Mouse (Mus musculus): ENCODE measurements around the gene Ubxn4.
"Not testable (repeated sequence)": the region's sequence is repeated elsewhere in the genome, so short reads cannot be mapped to it uniquely, and the experiment has no call there.

The Ubxn4 gene

GRCm38 (mm10) chr1:128243627-128243995 lies at the start of gene Ubxn4:
TSS of gene Ubxn4 (plus strand) at chr1:128243964.
- no peak for DNase-seq (ENCODE audit: low spot score in 2 of 2)

DNA sequence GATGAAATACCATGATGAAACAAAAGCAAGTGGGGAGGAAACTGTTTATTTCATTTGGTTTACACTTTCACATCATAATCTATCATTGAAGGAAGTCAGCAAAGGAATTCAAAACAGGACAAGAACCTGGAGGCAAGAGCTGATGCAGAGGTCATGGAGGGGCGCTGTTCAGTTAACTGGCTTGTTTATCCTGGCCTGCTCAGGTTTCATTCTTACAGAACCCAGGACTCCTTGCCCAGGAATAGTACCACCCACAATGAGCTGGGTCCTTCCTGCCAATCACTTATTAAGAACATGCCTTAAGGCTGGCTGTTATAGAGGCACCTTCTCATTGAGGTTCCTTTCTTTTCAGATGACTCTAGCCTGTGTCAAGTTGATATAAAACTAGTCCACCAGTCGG lies 49.8 kb upstream of the Ubxn4 start:
- no peak for DNase-seq (ENCODE audit: low spot score in 2 of 2)

GRCm38 (mm10) chr1:128197353-128197752 lies 46.4 kb upstream of the Ubxn4 start:
- DNase-seq (ENCODE audit: low spot score in 2 of 2) = no peak

GRCm38 (mm10) chr1:128213261-128213660 lies 30.5 kb upstream of the Ubxn4 start:
- DNase-seq (ENCODE audit: low spot score in 2 of 2) = no peak

DNA sequence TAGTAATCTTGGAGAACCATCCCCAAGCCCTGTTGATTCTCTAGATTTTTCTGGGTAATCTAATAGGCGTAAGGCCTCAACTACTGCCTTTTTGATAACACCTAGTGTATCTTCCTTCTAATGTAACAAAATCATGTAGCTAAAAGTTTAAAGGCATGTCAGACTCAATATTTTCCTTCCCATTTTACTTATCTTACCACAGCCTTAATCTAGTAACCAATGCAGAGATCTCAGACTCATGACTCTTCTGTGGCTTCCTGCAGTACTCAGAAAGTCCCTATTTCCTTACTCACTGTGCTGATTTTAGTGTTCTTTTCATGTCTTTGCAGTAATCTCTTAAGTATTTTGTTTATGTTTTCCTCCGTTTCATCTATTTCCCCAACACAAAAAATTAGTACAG lies 21.9 kb upstream of the Ubxn4 start:
- DNase-seq (ENCODE audit: low spot score in 2 of 2) = no peak

DNA sequence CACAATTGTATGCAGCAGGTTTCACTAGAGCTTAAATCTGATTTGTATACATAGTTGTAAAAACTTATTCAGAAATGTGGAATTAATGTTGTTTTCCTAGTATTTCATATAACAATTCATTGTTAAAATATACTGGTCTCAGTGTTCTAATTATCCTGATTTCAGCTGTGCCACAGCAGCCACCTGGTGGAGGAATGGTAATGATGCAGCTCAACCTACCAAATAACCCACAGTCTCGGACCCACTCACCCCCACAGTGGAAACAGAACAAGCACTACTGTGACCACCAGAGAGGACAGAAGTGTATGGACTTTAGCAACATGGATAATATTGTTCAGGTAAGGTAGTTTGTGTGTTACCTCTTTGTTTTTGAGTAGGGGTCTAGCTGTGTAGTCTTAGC lies 20.5 kb upstream of the Ubxn4 start:
- DNase-seq (ENCODE audit: low spot score in 2 of 2) = no peak

DNA sequence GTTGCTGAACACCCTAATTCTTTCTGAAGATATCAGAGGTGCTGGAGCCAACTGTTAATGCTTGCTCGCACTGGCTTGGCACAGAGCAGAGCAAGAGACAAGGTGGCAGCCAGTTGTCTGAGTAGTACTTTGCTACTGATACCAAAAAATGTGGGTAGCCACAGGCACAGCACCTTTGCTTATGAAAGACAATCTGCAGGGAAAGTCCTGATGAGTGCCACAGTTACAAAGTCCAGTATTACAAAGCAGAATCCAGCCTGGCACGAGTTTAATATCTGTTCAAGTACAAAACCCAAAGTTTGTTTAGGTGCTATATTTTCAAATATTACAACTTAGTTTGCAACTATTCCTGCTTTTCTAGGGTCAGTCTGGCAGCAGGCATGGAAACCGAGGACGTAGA lies 8.6 kb upstream of the Ubxn4 start:
- DNase-seq (ENCODE audit: low spot score in 2 of 2) = no peak

DNA sequence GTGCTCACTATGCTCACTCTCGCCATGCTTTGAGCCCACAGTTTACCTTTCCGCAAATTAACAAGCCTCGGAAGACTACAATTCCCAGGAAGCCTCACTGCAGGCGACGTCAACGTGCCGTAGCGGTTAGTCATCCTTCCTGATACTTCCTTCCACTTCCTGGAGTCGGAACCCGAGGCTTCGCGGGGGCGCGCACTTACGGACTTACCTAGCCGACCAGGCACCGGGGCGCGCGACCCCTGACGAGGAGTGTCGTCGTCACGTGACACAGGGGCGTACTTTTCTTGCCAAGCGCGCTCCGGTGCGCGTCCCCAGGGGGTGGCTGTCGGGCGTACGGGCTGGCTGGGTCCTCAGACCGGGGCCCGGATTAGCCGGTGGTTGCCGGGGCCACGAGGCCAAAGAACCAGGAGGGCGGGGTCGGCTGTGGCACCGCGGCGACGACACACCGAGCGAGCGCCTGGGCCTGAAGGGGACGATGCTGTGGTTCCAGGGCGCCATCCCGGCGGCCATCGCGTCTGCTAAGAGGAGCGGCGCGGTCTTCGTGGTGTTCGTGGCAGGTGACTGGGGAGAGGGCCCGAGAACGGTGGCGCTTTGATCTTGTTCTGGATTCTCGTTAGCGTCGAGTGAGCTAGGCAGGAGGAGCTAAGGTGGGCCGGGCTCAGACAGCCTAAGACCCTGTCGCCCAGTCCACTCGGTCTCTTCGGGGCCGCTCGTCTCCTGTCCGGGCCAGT lies 397 bp downstream of the Ubxn4 start:
- DNase-seq (ENCODE audit: low spot score in 2 of 2) = peak; percentile 78 to 87

DNA sequence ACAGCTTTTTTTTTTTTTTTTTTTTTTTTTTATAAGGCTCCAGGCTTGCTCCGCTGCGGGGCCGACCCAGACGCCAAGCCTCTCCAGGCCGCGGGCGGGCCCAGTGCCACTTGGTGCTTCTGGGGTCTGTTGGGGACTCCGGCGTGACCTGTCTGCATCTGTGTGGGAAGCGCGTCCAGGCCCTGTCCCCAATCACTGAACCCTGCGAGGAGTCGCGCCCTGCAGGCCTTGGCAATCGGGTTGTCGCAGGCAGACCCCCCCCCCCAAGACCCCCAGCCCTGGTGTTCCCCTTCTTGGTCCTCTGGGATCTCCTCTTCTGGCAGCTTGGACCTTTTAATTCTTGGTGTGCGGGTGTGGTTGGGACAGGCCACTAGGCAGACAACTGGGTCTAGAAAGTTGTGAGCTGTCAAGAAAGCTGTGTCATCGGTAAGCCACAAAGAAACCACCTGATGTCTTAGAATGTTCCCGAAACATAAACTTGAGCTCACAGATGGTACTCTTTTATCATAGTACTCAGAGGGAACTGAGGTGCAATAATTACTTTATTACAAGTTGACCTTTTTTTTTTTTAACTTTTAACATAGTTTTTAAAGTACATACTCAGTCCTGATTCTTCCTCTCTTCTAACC lies 1.1 kb downstream of the Ubxn4 start:
- DNase-seq (ENCODE audit: low spot score in 2 of 2) = peak; percentile 8 to 12

DNA sequence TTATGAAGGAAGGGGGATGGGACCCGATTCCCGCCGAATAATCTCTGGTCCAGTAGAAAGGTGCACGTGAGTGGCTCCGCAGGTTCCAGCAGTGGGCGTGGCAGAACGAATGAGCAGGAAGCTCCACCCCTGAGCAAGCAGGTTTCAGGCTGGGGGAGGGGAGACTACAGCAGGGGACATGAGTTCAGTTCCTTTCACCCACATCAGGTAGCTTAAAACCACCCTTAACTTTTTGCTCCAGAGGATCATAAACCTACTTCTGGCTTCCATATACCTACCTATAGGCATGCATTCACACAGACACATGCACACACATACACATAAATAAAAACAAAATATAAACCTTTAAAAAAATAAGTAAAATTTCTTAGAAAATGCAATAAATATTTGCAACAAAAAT lies 23.3 kb downstream of the Ubxn4 start:
- not testable (repeated sequence) for DNase-seq (ENCODE audit: low spot score in 2 of 2)

- DNase-seq (ENCODE audit: low spot score in 2 of 2) = no peak
Observed at GRCm38 (mm10) chr1:128270731-128271130, 27.0 kb downstream of the Ubxn4 start.

GRCm38 (mm10) chr1:128275908-128276307 lies 32.1 kb downstream of the Ubxn4 start:
- DNase-seq (ENCODE audit: low spot score in 2 of 2) = no peak

- no peak for DNase-seq (ENCODE audit: low spot score in 2 of 2)
Observed at GRCm38 (mm10) chr1:128278563-128278962, 34.8 kb downstream of the Ubxn4 start.

- no peak for DNase-seq (ENCODE audit: low spot score in 2 of 2)
Observed at GRCm38 (mm10) chr1:128281753-128282152, 38.0 kb downstream of the Ubxn4 start.

GRCm38 (mm10) chr1:128282924-128283323 lies 39.2 kb downstream of the Ubxn4 start:
- no peak for DNase-seq (ENCODE audit: low spot score in 2 of 2)

DNA sequence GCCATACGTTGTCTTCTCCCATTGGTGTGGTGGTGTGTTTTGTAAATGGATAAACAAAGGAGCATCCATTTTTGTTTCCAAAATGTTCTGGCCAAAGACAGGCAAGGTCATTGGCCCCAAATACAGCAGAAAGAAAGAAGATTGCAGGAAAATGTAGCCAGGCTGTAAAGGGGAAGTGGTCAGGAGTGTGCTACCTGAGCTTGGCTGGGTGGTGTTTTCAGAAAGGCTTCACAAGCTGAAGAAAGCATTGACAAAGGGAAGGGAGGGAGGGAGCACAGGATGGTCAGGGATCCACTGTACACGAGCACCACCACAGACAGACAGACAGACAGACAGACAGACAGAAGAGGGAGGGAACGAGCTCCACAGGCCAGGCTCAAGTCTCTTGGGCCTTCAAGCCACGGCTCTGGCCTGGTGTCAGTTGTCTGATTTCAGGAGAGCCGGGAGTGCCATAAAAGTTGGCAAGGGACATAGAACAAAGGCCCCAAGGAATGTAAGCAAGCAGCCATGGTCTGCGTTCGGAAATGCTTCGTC lies 40.5 kb downstream of the Ubxn4 start:
- DNase-seq (ENCODE audit: low spot score in 2 of 2) = no peak

DNA sequence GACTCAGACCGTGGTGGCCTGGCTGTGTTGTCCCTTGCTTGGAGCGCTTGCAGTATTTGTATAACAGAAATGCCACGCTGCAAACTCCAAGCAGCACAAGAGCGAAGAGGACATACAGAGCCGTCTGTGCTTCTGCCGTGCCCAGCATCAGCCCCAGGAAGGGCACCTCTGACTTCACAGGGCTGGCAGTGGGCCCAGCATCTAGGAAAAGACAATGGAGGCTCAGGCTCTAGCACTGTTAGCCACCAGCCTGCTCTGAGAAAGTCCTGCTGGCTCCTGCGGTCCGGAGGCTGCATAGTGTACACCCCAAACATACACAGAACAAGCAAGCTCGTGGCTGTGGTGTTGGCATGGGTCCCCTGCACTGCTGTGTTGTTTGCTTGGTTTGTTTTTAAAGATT lies 41.4 kb downstream of the Ubxn4 start:
- DNase-seq (ENCODE audit: low spot score in 2 of 2) = no peak

DNA sequence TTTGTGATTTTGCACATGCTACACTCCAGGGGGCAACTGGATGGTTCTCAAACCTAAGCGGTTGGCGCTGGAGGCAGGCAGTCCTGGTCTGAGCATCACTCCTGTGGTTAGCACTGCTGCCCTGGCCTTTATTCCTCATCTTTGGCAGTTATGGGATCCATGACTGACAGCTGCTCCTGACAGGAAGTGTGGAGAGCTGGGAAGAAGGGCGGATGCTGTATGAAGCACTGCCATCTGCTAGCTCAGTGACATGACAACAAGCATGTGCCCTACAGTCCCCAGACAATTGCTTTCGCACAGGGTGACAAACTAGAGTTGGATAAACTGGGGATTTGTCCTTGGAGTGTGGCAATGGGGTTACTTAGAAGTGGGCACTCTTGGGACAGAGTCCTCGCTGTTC lies 46.5 kb downstream of the Ubxn4 start:
- no peak for DNase-seq (ENCODE audit: low spot score in 2 of 2)

DNA sequence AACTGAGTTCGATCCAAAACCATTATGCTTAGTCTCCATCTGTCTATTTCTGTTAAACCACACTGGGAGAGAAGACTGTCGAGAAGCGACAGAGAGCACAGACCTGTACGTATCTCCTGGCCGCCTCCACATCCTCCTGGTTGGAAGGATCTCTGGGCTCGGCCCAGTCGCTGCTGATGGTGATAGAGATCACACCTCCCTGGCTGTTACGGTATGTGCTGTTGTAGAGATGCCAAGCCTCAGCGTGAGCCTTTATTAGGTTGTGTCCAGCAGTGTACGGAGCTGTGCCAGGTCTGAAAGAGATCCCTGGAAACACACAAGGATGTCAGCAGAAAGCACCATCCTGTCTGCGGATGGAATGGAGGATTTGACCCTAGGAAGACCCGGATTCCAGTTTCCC lies 49.8 kb downstream of the Ubxn4 start:
- DNase-seq (ENCODE audit: low spot score in 2 of 2) = no peak

- DNase-seq (ENCODE audit: low spot score in 2 of 2) = no peak
Observed at GRCm38 (mm10) chr1:128295296-128295695, 51.5 kb downstream of the Ubxn4 start.

DNA sequence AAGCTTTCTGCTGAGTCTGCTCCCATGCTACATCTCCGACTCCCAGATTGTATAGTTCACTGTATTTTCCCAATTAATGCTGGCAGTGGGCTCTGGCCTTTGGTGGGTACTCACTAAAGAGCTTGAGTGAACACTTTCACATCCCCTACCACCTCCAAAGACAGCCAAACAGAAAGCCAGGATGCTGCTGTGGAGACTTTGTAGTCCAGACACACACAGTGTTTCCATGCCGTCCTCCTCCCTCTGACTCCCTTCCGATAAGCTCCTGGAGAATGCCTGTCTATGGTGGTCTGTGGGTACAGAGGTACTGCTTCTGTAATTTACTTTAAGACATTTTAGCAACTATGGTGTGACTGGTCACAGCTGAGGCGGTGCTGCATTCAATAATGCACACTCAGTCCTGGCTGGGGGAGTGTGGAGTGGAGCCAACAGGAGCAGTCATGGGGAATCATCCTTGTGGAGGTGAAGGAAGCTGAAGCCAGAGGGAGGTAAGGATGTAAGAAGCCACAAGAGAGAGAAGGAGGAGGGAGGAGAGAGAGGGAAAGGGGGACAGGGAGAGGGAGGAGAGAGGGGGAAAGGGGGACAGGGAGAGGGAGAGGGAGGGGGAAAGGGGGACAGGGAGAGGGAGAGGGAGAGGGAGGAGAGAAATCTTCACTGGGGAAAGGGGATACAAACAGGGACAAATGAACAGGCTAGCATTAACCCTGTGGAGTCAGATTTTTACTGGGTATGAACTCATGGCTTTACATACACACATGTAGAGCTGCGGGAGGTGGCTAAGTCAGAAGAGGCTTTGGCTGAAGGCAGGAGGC lies 52.2 kb downstream of the Ubxn4 start:
- DNase-seq (ENCODE audit: low spot score in 2 of 2) = no peak

GRCm38 (mm10) chr1:128303900-128304299 lies 60.1 kb downstream of the Ubxn4 start:
- no peak for DNase-seq (ENCODE audit: low spot score in 2 of 2)

- no peak for DNase-seq (ENCODE audit: low spot score in 2 of 2)
Observed at GRCm38 (mm10) chr1:128309043-128309442, 65.3 kb downstream of the Ubxn4 start.
